ENCODE assay signal across 9 mouse cellular contexts in genomic region chr9:96890266-96890665, GRCm38 (mm10). TPM values are rescaled to one million over a fixed set of nuclear protein-coding genes. Genes with fewer than 3 reads are reported as not detected.
DNase-seq lines count a peak whose midpoint lies in the region; ATAC-seq lines count a peak whose summit lies in the region.
"Had no signal": no experiment of that assay in that cellular context is flagged by ENCODE, and none has a peak within 500 bp of the region (broad histone marks: within the 10 kb centered on the region; RNA-seq: fewer than 3 reads in every experiment).

No protein-coding gene starts in this region.

- 69% methylated on average over 6 of the region's 6 CpGs for WGBS in hindbrain, embryonic 16.5 days
- WGBS in neural tube, embryonic 15.5 days, result 64% methylated on average over 6 of the region's 6 CpGs

- ATAC-seq in hindbrain, embryonic 16.5 days, result no peak
- ATAC-seq in neural tube, embryonic 15.5 days (ENCODE audit: low FRiP score), result no peak

- peak; percentile 63 for DNase-seq in cerebellum, adult 11 months
- DNase-seq in cerebellum, postnatal 4 days (ENCODE audit: low spot score in 2 of 2), result no peak
- DNase-seq in retina, postnatal 1 day, result peak; percentile 64
- no peak for DNase-seq in retina, embryonic 14.5 days (ENCODE audit: low spot score)
- DNase-seq in thymus, postnatal 14 days, result no peak
- DNase-seq in adipocyte (ENCODE audit: low spot score), result no peak

- H3K4me1 ChIP-seq in hindbrain, embryonic 16.5 days (ENCODE audit: control insufficient read depth, insufficient read depth, low read depth, low read length), result peaks cover 24% of the 10 kb centered on the region
- peaks cover 44% of the 10 kb centered on the region for H3K4me1 ChIP-seq in neural tube, embryonic 15.5 days

- peak overlapping the region; percentile 70; the same call in 1 of the 2 replicates for H3K4me2 ChIP-seq in hindbrain, embryonic 16.5 days (ENCODE audit: low read length)
- peak overlapping the region; percentile 69 for H3K4me2 ChIP-seq in neural tube, embryonic 15.5 days

- H3K9me3 ChIP-seq in hindbrain, embryonic 16.5 days (ENCODE audit: control insufficient read depth, low read length), result no peaks in the 10 kb centered on the region
- no peaks in the 10 kb centered on the region for H3K9me3 ChIP-seq in neural tube, embryonic 15.5 days (replicated peaks)
- H3K9me3 ChIP-seq: liver, embryonic 12.5 days had no signal

- no peak overlapping the region for H3K9ac ChIP-seq in hindbrain, embryonic 16.5 days (ENCODE audit: low read depth, low read length)
- H3K9ac ChIP-seq in neural tube, embryonic 15.5 days (replicated peaks), result 0 out of 2 replicates have a peak overlapping the region, but pooled peaks have one; percentile 74

- no peaks in the 10 kb centered on the region for H3K36me3 ChIP-seq in hindbrain, embryonic 16.5 days (ENCODE audit: control insufficient read depth, insufficient read depth, low read length)
- no peaks in the 10 kb centered on the region for H3K36me3 ChIP-seq in neural tube, embryonic 15.5 days
- H3K36me3 ChIP-seq: liver, embryonic 12.5 days had no signal

- H3K4me3 ChIP-seq in hindbrain, embryonic 16.5 days (ENCODE audit: low read length), result no peak overlapping the region
- peak overlapping the region; percentile 67; the same call in 1 of the 2 replicates for H3K4me3 ChIP-seq in neural tube, embryonic 15.5 days (replicated peaks)

- no peak overlapping the region for H3K27ac ChIP-seq in hindbrain, embryonic 16.5 days (ENCODE audit: low read depth, low read length)
- no peak overlapping the region for H3K27ac ChIP-seq in neural tube, embryonic 15.5 days (replicated peaks)
- H3K27ac ChIP-seq: liver, embryonic 12.5 days had no signal

- H3K27me3 ChIP-seq in hindbrain, embryonic 16.5 days (replicated peaks; ENCODE audit: control insufficient read depth, insufficient read depth, low read length), result no peaks in the 10 kb centered on the region
- no peaks in the 10 kb centered on the region for H3K27me3 ChIP-seq in neural tube, embryonic 15.5 days (replicated peaks)

RNA-seq across cellular contexts. Expression of gene Pxylp1, which starts 2.2 kb away (rescaled TPM):
- 30.7 and 37.6 TPM in 2 replicates for polyA plus RNA-seq in hindbrain, embryonic 16.5 days (2015; fragmentation: Nextera tagmentation; extraction: Ambion mirVana)
- polyA plus RNA-seq in neural tube, embryonic 15.5 days (2015; fragmentation: Nextera tagmentation; extraction: Ambion mirVana), result 24.8 and 25.6 TPM in 2 replicates

Comparison
In these comparisons a context has a peak if more than half of its experiments do, and no peak if none do; other contexts are left out.
1. DNase-seq: peak in cerebellum, adult 11 months (single experiment) and retina, postnatal 1 day (single experiment); none in cerebellum, postnatal 4 days (0 of 2), retina, embryonic 14.5 days (single experiment), thymus, postnatal 14 days (single experiment) and adipocyte (single experiment).